Mouse (Mus musculus): ENCODE measurements around the gene Emilin1. TPM values are rescaled to one million over a fixed set of nuclear protein-coding genes. Genes with fewer than 3 reads are reported as not detected.

The Emilin1 gene
- polyA plus RNA-seq, 1 experiment from 2014 or later, result 173 TPM

GRCm38 (mm10) chr5:30959198-30959854, 46.1 kb downstream of the Emilin1 start:
- H3K27ac ChIP-seq (ENCODE audit: low read length), result peak overlapping the region; percentile 90
- H3K9ac ChIP-seq (ENCODE audit: low read depth, low read length), result peak overlapping the region; percentile 96
- H3K36me3 ChIP-seq (ENCODE audit: control insufficient read depth, insufficient read depth, low read length), result peaks cover 22% of the 10 kb centered on the region
- 19% methylated on average over 19 of the region's 19 CpGs for WGBS
- peaks cover 19% of the 10 kb centered on the region for H3K4me1 ChIP-seq (ENCODE audit: control insufficient read depth, insufficient read depth, low read length)
- H3K4me2 ChIP-seq (ENCODE audit: low read depth, low read length), result peak overlapping the region; percentile 78
- peak; percentile 45; the same call in 1 of the 2 replicates for ATAC-seq
- H3K27me3 ChIP-seq (replicated peaks; ENCODE audit: control insufficient read depth, insufficient read depth, low read length), result no peaks in the 10 kb centered on the region
- H3K9me3 ChIP-seq (ENCODE audit: control insufficient read depth, low read length), result no peaks in the 10 kb centered on the region
- H3K4me3 ChIP-seq (ENCODE audit: low read length), result peak overlapping the region; percentile 83

- Histone ChIP-seq H3K27me3 (replicated peaks; ENCODE audit: control insufficient read depth, insufficient read depth, low read length) (no peaks in the 10 kb centered on the region), H3K4me1 (ENCODE audit: control insufficient read depth, insufficient read depth, low read length) (peaks cover 19% of the 10 kb centered on the region), H3K4me3 (ENCODE audit: low read length) (peak within 1 kb of the TSS; percentile 83), H3K27ac (ENCODE audit: low read length) (peak within 1 kb of the TSS; percentile 90), H3K4me2 (ENCODE audit: low read depth, low read length) (peak within 1 kb of the TSS; percentile 78), H3K9ac (ENCODE audit: low read depth, low read length) (peak within 1 kb of the TSS; percentile 96), H3K9me3 (ENCODE audit: control insufficient read depth, low read length) (no peaks in the 10 kb centered on the region), H3K36me3 (ENCODE audit: control insufficient read depth, insufficient read depth, low read length) (peaks cover 15% of the 10 kb centered on the region)
- under 1% methylated on average over 56 of the region's 56 CpGs for WGBS
- ATAC-seq, result peak; percentile 96
These were observed 46.8 kb downstream of the Emilin1 start, which contains the start of gene Preb for GRCm38 (mm10) chr5:30959966-30960501. Preb (minus strand) TSS chr5:30960361.

GRCm38 (mm10) chr5:30960814-30961213, 47.6 kb downstream of the Emilin1 start:
- Histone ChIP-seq H3K4me1 (ENCODE audit: control insufficient read depth, insufficient read depth, low read length) (peaks cover 19% of the 10 kb centered on the region), H3K9ac (ENCODE audit: low read depth, low read length) (peak overlapping the region; percentile 96; the same call in 1 of the 2 replicates), H3K4me3 (ENCODE audit: low read length) (peak overlapping the region; percentile 83), H3K27ac (ENCODE audit: low read length) (no peak overlapping the region), H3K9me3 (ENCODE audit: control insufficient read depth, low read length) (no peaks in the 10 kb centered on the region), H3K27me3 (replicated peaks; ENCODE audit: control insufficient read depth, insufficient read depth, low read length) (no peaks in the 10 kb centered on the region), H3K36me3 (ENCODE audit: control insufficient read depth, insufficient read depth, low read length) (peaks cover 9% of the 10 kb centered on the region; the same call in 1 of the 2 replicates), H3K4me2 (ENCODE audit: low read depth, low read length) (peak overlapping the region; percentile 63)
- ATAC-seq, result no peak
- WGBS, result 86% methylated on average over 2 of the region's 2 CpGs

GRCm38 (mm10) chr5:30961545-30962505, 48.6 kb downstream of the Emilin1 start:
- Histone ChIP-seq H3K4me2 (ENCODE audit: low read depth, low read length) (no peak overlapping the region), H3K27ac (ENCODE audit: low read length) (no peak overlapping the region)
- 72% methylated on average over 10 of the region's 10 CpGs for WGBS

GRCm38 (mm10) chr5:30963916-30964315, 50.7 kb downstream of the Emilin1 start:
- H3K27ac ChIP-seq (ENCODE audit: low read length), result no peak overlapping the region
- no peaks in the 10 kb centered on the region for H3K36me3 ChIP-seq (ENCODE audit: control insufficient read depth, insufficient read depth, low read length)
- WGBS, result 72% methylated on average over 3 of the region's 3 CpGs
- H3K4me1 ChIP-seq (ENCODE audit: control insufficient read depth, insufficient read depth, low read length), result peaks cover 14% of the 10 kb centered on the region
- H3K9me3 ChIP-seq (ENCODE audit: control insufficient read depth, low read length), result no peaks in the 10 kb centered on the region
- H3K4me2 ChIP-seq (ENCODE audit: low read depth, low read length), result no peak overlapping the region
- H3K27me3 ChIP-seq (replicated peaks; ENCODE audit: control insufficient read depth, insufficient read depth, low read length), result no peaks in the 10 kb centered on the region
- ATAC-seq, result no peak
- no peak overlapping the region for H3K4me3 ChIP-seq (ENCODE audit: low read length)
- no peak overlapping the region for H3K9ac ChIP-seq (ENCODE audit: low read depth, low read length)

More at GRCm38 (mm10) chr5:30961545-30962505, 48.6 kb downstream of the Emilin1 start:
- no peak overlapping the region for H3K9ac ChIP-seq (ENCODE audit: low read depth, low read length)
- no peak for ATAC-seq
- 0 out of 2 replicates have a peak, but pooled peaks cover 6% of the 10 kb centered on the region for H3K36me3 ChIP-seq (ENCODE audit: control insufficient read depth, insufficient read depth, low read length)
- H3K4me1 ChIP-seq (ENCODE audit: control insufficient read depth, insufficient read depth, low read length), result peaks cover 19% of the 10 kb centered on the region
- H3K9me3 ChIP-seq (ENCODE audit: control insufficient read depth, low read length), result no peaks in the 10 kb centered on the region
- no peaks in the 10 kb centered on the region for H3K27me3 ChIP-seq (replicated peaks; ENCODE audit: control insufficient read depth, insufficient read depth, low read length)
- H3K4me3 ChIP-seq (ENCODE audit: low read length), result no peak overlapping the region

- no peak for ATAC-seq
- peaks cover 19% of the 10 kb centered on the region for H3K4me1 ChIP-seq (ENCODE audit: control insufficient read depth, insufficient read depth, low read length)
These were observed 53.0 kb downstream of the Emilin1 start for GRCm38 (mm10) chr5:30966189-30966588.

GRCm38 (mm10) chr5:30968416-30968815, 55.2 kb downstream of the Emilin1 start, which contains the start of gene Tcf23:
Tcf23 (plus strand) TSS chr5:30968662.
- no peaks in the 10 kb centered on the region for H3K27me3 ChIP-seq (replicated peaks; ENCODE audit: control insufficient read depth, insufficient read depth, low read length)
- 70% methylated on average over 8 of the region's 8 CpGs for WGBS
- H3K9ac ChIP-seq (ENCODE audit: low read depth, low read length), result no peak within 1 kb of the TSS
- H3K4me1 ChIP-seq (ENCODE audit: control insufficient read depth, insufficient read depth, low read length), result peaks cover 19% of the 10 kb centered on the region
- ATAC-seq, result no peak
- H3K27ac ChIP-seq (ENCODE audit: low read length), result peak within 1 kb of the TSS; percentile 60
- 0 out of 2 replicates have a peak within 1 kb of the TSS, but pooled peaks have one; percentile 26 for H3K4me2 ChIP-seq (ENCODE audit: low read depth, low read length)
- no peak within 1 kb of the TSS for H3K4me3 ChIP-seq (ENCODE audit: low read length)
- no peaks in the 10 kb centered on the region for H3K9me3 ChIP-seq (ENCODE audit: control insufficient read depth, low read length)
- H3K36me3 ChIP-seq (ENCODE audit: control insufficient read depth, insufficient read depth, low read length), result no peaks in the 10 kb centered on the region

More at GRCm38 (mm10) chr5:30966189-30966588, 53.0 kb downstream of the Emilin1 start:
- no peak overlapping the region for H3K9ac ChIP-seq (ENCODE audit: low read depth, low read length)
- H3K27ac ChIP-seq (ENCODE audit: low read length), result no peak overlapping the region
- H3K4me2 ChIP-seq (ENCODE audit: low read depth, low read length), result no peak overlapping the region
- 83% methylated on average over 4 of the region's 4 CpGs for WGBS
- H3K9me3 ChIP-seq (ENCODE audit: control insufficient read depth, low read length), result no peaks in the 10 kb centered on the region
- no peaks in the 10 kb centered on the region for H3K27me3 ChIP-seq (replicated peaks; ENCODE audit: control insufficient read depth, insufficient read depth, low read length)
- H3K36me3 ChIP-seq (ENCODE audit: control insufficient read depth, insufficient read depth, low read length), result no peaks in the 10 kb centered on the region
- H3K4me3 ChIP-seq (ENCODE audit: low read length), result no peak overlapping the region

GRCm38 (mm10) chr5:30969440-30969839, 56.2 kb downstream of the Emilin1 start:
- peak overlapping the region; percentile 26 for H3K4me2 ChIP-seq (ENCODE audit: low read depth, low read length)
- peak overlapping the region; percentile 79 for H3K27ac ChIP-seq (ENCODE audit: low read length)
- ATAC-seq, result peak; percentile 95
- no peaks in the 10 kb centered on the region for H3K36me3 ChIP-seq (ENCODE audit: control insufficient read depth, insufficient read depth, low read length)
- 58% methylated on average over 2 of the region's 2 CpGs for WGBS
- no peak overlapping the region for H3K4me3 ChIP-seq (ENCODE audit: low read length)
- peaks cover 19% of the 10 kb centered on the region for H3K4me1 ChIP-seq (ENCODE audit: control insufficient read depth, insufficient read depth, low read length)
- H3K27me3 ChIP-seq (replicated peaks; ENCODE audit: control insufficient read depth, insufficient read depth, low read length), result no peaks in the 10 kb centered on the region
- H3K9ac ChIP-seq (ENCODE audit: low read depth, low read length), result 0 out of 2 replicates have a peak overlapping the region, but pooled peaks have one; percentile 17
- no peaks in the 10 kb centered on the region for H3K9me3 ChIP-seq (ENCODE audit: control insufficient read depth, low read length)
